Mouse (Mus musculus) neural tube, embryonic 12.5 days (tissue): Measurements from ENCODE around the gene Mrgprd. TPM values are rescaled to one million over a fixed set of nuclear protein-coding genes. Genes with fewer than 3 reads are reported as not detected.

Experiments
- ATAC-seq: fragments of 200-750 bp; cut with Nextera tagmentation; 2 replicates; pipeline ENCODE4 v1.8.0; 2017; ENCODE audit warnings: low read depth, mild to moderate bottlenecking, moderate TSS enrichment, moderate library complexity; ENCODE audit not compliant: low FRiP score
- H3K27ac ChIP-seq: fragments of 300-500 bp; sonication (generic); 2 replicates; pipeline ENCODE4 v1.5.1; 2016
- H3K27me3 ChIP-seq: fragments of 300-500 bp; sonication (generic); replicated peaks from 2 replicates; pipeline ENCODE4 v1.6.1; 2016; ENCODE audit warnings: mild to moderate bottlenecking
- H3K36me3 ChIP-seq: fragments of 300-500 bp; sonication (generic); 2 replicates; pipeline ENCODE4 v1.6.1; 2016; ENCODE audit warnings: mild to moderate bottlenecking
- H3K4me1 ChIP-seq: fragments of 300-500 bp; sonication (generic); 2 replicates; pipeline ENCODE4 v1.6.1; 2016
- H3K4me2 ChIP-seq: fragments of 300-500 bp; sonication (generic); replicated peaks from 2 replicates; pipeline ENCODE4 v1.6.1; 2016; ENCODE audit warnings: mild to moderate bottlenecking
- H3K4me3 ChIP-seq: fragments of 300-500 bp; sonication (generic); 2 replicates; pipeline ENCODE4 v1.5.1; 2016
- H3K9ac ChIP-seq: fragments of 300-500 bp; sonication (generic); 2 replicates; pipeline ENCODE4 v1.6.1; 2016; ENCODE audit warnings: mild to moderate bottlenecking
- H3K9me3 ChIP-seq: fragments of 300-500 bp; sonication (generic); 2 replicates; pipeline ENCODE4 v1.6.1; 2016; ENCODE audit warnings: mild to moderate bottlenecking
- WGBS: fragments of 180-500 bp; shearing (Covaris S2); methylation state at CpG from one replicate; pipeline ENCODE4 v1.1.7; 2016; 5-methylcytosine and 5-hydroxymethylcytosine counted together
- polyA plus RNA-seq: library from polyadenylated mRNA; unstranded; fragments of >200 nt; fragmentation: Nextera tagmentation; extraction: Ambion mirVana; gene quantifications from 2 replicates; pipeline ENCODE4 v1.2.1, GENCODE M21; 2016

Mrgprd gene
- polyA plus RNA-seq, 1 experiment from 2014 or later = 0.10 TPM

DNA sequence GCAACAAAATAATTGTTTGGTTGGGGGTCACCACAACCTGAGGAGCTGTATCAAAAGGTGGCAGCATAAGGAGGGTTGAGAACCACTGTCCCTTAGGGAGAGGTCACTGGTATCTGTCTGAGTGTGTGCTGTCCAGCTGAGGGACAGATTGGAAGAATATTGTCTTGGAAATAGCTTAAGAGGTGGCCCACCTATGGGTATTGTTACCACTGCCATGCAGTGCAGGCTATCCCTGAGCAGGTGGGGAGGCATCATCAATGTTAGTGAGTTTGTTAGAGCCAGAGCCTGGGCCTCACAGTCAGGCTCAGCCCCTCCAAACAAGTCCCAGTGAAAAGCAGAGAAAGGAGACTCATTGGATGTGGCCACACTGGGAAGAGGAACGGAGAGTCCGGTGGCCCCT lies 22.8 kb upstream of the Mrgprd start:
- Histone ChIP-seq H3K4me2 (no peak overlapping the region), H3K36me3 (no peaks in the 10 kb centered on the region), H3K4me1 (no peaks in the 10 kb centered on the region), H3K9ac (no peak overlapping the region), H3K27ac (no peak overlapping the region), H3K4me3 (no peak overlapping the region), H3K27me3 (no peaks in the 10 kb centered on the region), H3K9me3 (no peaks in the 10 kb centered on the region)
- 94% methylated on average over 2 of the region's 2 CpGs for WGBS
- ATAC-seq = no peak

DNA sequence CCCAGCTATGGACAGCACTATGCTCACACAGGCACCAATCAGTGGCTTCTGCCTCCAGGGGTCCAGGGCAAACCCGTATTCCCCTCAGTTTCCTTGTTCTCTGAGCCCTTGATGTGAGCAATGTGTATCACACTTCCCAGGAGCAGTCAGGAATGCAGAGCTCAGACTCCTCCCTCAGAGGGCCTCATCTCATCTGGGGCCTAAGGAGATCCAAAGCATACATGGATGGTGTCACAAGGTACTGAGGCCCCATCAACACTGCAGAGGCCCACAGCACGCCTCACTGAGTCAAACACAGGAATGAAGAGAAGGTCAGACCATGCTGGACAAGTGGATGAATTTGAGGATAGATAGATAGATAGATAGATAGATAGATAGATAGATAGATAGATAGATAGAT lies 21.9 kb upstream of the Mrgprd start:
- no peaks in the 10 kb centered on the region for H3K27me3 ChIP-seq
- H3K27ac ChIP-seq = no peak overlapping the region
- H3K36me3 ChIP-seq = no peaks in the 10 kb centered on the region
- no peaks in the 10 kb centered on the region for H3K4me1 ChIP-seq
- WGBS = 55% methylated on average over 2 of the region's 2 CpGs
- no peak overlapping the region for H3K4me2 ChIP-seq
- no peaks in the 10 kb centered on the region for H3K9me3 ChIP-seq
- no peak overlapping the region for H3K4me3 ChIP-seq
- no peak for ATAC-seq
- H3K9ac ChIP-seq = no peak overlapping the region

- H3K27ac ChIP-seq = no peak overlapping the region
- H3K4me3 ChIP-seq = no peak overlapping the region
- no peaks in the 10 kb centered on the region for H3K4me1 ChIP-seq
- WGBS = 38% methylated on average over 6 of the region's 6 CpGs
- H3K4me2 ChIP-seq = no peak overlapping the region
- H3K9me3 ChIP-seq = no peaks in the 10 kb centered on the region
- no peaks in the 10 kb centered on the region for H3K27me3 ChIP-seq
- H3K9ac ChIP-seq = no peak overlapping the region
- H3K36me3 ChIP-seq = no peaks in the 10 kb centered on the region
- ATAC-seq = no peak
These were observed 20.8 kb upstream of the Mrgprd start for GRCm38 (mm10) chr7:145293859-145294258.

- ATAC-seq = no peak
- 70% methylated on average over 3 of the region's 3 CpGs for WGBS
- peaks cover 11% of the 10 kb centered on the region for H3K4me1 ChIP-seq
These were observed 15.8 kb upstream of the Mrgprd start for GRCm38 (mm10) chr7:145298666-145299490.

GRCm38 (mm10) chr7:145299562-145300320 lies 14.9 kb upstream of the Mrgprd start:
- Histone ChIP-seq H3K4me3 (no peak overlapping the region), H3K27me3 (0 out of 2 replicates have a peak, but pooled peaks cover 4% of the 10 kb centered on the region), H3K9ac (no peak overlapping the region), H3K4me1 (peaks cover 11% of the 10 kb centered on the region), H3K9me3 (no peaks in the 10 kb centered on the region), H3K36me3 (no peaks in the 10 kb centered on the region), H3K4me2 (no peak overlapping the region), H3K27ac (no peak overlapping the region)
- WGBS = 64% methylated on average over 7 of the region's 7 CpGs
- no peak for ATAC-seq

More at GRCm38 (mm10) chr7:145298666-145299490, 15.8 kb upstream of the Mrgprd start:
- 0 out of 2 replicates have a peak, but pooled peaks cover 4% of the 10 kb centered on the region for H3K27me3 ChIP-seq
- H3K36me3 ChIP-seq = no peaks in the 10 kb centered on the region
- no peaks in the 10 kb centered on the region for H3K9me3 ChIP-seq
- H3K27ac ChIP-seq = no peak overlapping the region
- H3K9ac ChIP-seq = no peak overlapping the region
- H3K4me3 ChIP-seq = no peak overlapping the region
- no peak overlapping the region for H3K4me2 ChIP-seq

- Histone ChIP-seq H3K27me3 (0 out of 2 replicates have a peak, but pooled peaks cover 4% of the 10 kb centered on the region), H3K36me3 (no peaks in the 10 kb centered on the region), H3K9me3 (no peaks in the 10 kb centered on the region), H3K27ac (no peak within 1 kb of the TSS), H3K9ac (0 out of 2 replicates have a peak within 1 kb of the TSS, but pooled peaks have one; percentile 8), H3K4me2 (no peak within 1 kb of the TSS), H3K4me1 (peaks cover 11% of the 10 kb centered on the region), H3K4me3 (no peak within 1 kb of the TSS)
- no peak for ATAC-seq
- 37% methylated on average over 13 of the region's 13 CpGs for WGBS
These were observed 14.2 kb upstream of the Mrgprd start, which contains the start of gene Mrgprf for GRCm38 (mm10) chr7:145300321-145301007. Mrgprf (plus strand) TSS chr7:145300828.

DNA sequence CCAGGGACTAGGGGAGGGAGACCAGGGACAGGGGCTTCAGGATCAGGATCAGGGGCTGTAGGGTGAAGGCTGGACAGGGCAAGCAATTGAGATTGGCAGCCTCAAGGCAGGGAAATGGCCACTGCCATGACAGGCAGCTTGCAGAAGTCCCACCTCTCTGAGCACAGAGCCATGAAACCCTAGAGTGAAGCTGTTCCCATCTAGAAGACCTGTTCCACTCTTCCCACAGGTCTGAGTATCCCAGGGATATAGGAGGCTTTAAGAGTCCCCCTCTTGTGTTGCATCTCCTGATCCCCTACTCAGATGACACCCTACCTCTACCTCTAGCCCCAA lies 13.7 kb upstream of the Mrgprd start:
- no peak for ATAC-seq
- Histone ChIP-seq H3K27me3 (0 out of 2 replicates have a peak, but pooled peaks cover 4% of the 10 kb centered on the region), H3K27ac (no peak overlapping the region), H3K9ac (no peak overlapping the region), H3K4me1 (peaks cover 11% of the 10 kb centered on the region), H3K36me3 (no peaks in the 10 kb centered on the region), H3K4me2 (no peak overlapping the region), H3K9me3 (no peaks in the 10 kb centered on the region), H3K4me3 (no peak overlapping the region)

- Histone ChIP-seq H3K36me3 (no peaks in the 10 kb centered on the region), H3K27ac (no peak overlapping the region), H3K4me3 (no peak overlapping the region), H3K9me3 (no peaks in the 10 kb centered on the region), H3K27me3 (0 out of 2 replicates have a peak, but pooled peaks cover 4% of the 10 kb centered on the region), H3K4me1 (peaks cover 11% of the 10 kb centered on the region), H3K4me2 (0 out of 2 replicates have a peak overlapping the region, but pooled peaks have one; percentile 53), H3K9ac (no peak overlapping the region)
- ATAC-seq = no peak
- 91% methylated on average over 6 of the region's 6 CpGs for WGBS
These were observed 13.2 kb upstream of the Mrgprd start for GRCm38 (mm10) chr7:145301341-145302005.

GRCm38 (mm10) chr7:145302488-145303285 lies 11.9 kb upstream of the Mrgprd start:
- H3K9ac ChIP-seq = 0 out of 2 replicates have a peak overlapping the region, but pooled peaks have one; percentile 26
- 0 out of 2 replicates have a peak overlapping the region, but pooled peaks have one; percentile 11 for H3K4me3 ChIP-seq
- no peaks in the 10 kb centered on the region for H3K36me3 ChIP-seq
- WGBS = 5% methylated on average over 20 of the region's 20 CpGs
- ATAC-seq = peak; percentile 88
- peak overlapping the region; percentile 53 for H3K4me2 ChIP-seq
- H3K9me3 ChIP-seq = no peaks in the 10 kb centered on the region
- H3K4me1 ChIP-seq = peaks cover 11% of the 10 kb centered on the region
- H3K27me3 ChIP-seq = 0 out of 2 replicates have a peak, but pooled peaks cover 4% of the 10 kb centered on the region
- no peak overlapping the region for H3K27ac ChIP-seq

- Histone ChIP-seq H3K27me3 (0 out of 2 replicates have a peak, but pooled peaks cover 4% of the 10 kb centered on the region), H3K4me1 (peaks cover 11% of the 10 kb centered on the region), H3K4me3 (no peak overlapping the region), H3K9ac (no peak overlapping the region), H3K36me3 (no peaks in the 10 kb centered on the region), H3K9me3 (no peaks in the 10 kb centered on the region), H3K4me2 (no peak overlapping the region), H3K27ac (no peak overlapping the region)
- no peak for ATAC-seq
- whole genome bisulfite sequencing = 83% methylated on average over 2 of the region's 2 CpGs
These were observed 10.5 kb upstream of the Mrgprd start for GRCm38 (mm10) chr7:145304153-145304552.

- ATAC-seq = no peak
- no peaks in the 10 kb centered on the region for H3K27me3 ChIP-seq
- 89% methylated on average over 10 of the region's 10 CpGs for WGBS
- H3K4me3 ChIP-seq = no peak overlapping the region
- no peaks in the 10 kb centered on the region for H3K36me3 ChIP-seq
- H3K27ac ChIP-seq = no peak overlapping the region
- H3K4me2 ChIP-seq = no peak overlapping the region
- H3K4me1 ChIP-seq = peaks cover 5% of the 10 kb centered on the region
- no peak overlapping the region for H3K9ac ChIP-seq
- H3K9me3 ChIP-seq = no peaks in the 10 kb centered on the region
These were observed 7.0 kb upstream of the Mrgprd start for GRCm38 (mm10) chr7:145307636-145308035.
